Mouse (Mus musculus) neural tube, embryonic 11.5 days (tissue): ENCODE results near the gene Tmtc1. TPM values are rescaled to one million over a fixed set of nuclear protein-coding genes. Genes with fewer than 3 reads are reported as not detected.

Experiments used
- ATAC-seq: fragments of 200-750 bp; cut with Nextera tagmentation; 2 replicates; pipeline ENCODE4 v1.8.0; 2017; ENCODE audit warnings: moderate number of reproducible peaks, mild to moderate bottlenecking, moderate TSS enrichment, moderate library complexity; ENCODE audit not compliant: insufficient read depth, low FRiP score, low TSS enrichment
- DNase-seq: peaks from one replicate; pipeline ENCODE4 v3.0.0-alpha.2; 2015; ENCODE audit warnings: low spot score
- H3K27ac ChIP-seq: fragments of 300-500 bp; sonication (generic); 2 replicates; pipeline ENCODE4 v1.5.1; 2014; ENCODE audit warnings: low read depth, mild to moderate bottlenecking, low read length
- H3K27me3 ChIP-seq: fragments of 300-500 bp; sonication (generic); 2 replicates; pipeline ENCODE4 v1.6.1; 2014; ENCODE audit warnings: mild to moderate bottlenecking, low read length, mixed read lengths; ENCODE audit not compliant: control insufficient read depth, insufficient read depth
- H3K36me3 ChIP-seq: fragments of 300-500 bp; sonication (generic); 2 replicates; pipeline ENCODE4 v1.6.1; 2014; ENCODE audit warnings: mild to moderate bottlenecking, low read length, moderate library complexity, mixed read lengths; ENCODE audit not compliant: control insufficient read depth, insufficient read depth
- H3K4me1 ChIP-seq: fragments of 300-500 bp; sonication (generic); 2 replicates; pipeline ENCODE4 v1.6.1; 2014; ENCODE audit warnings: low read length, mixed read lengths; ENCODE audit not compliant: control insufficient read depth, insufficient read depth
- H3K4me2 ChIP-seq: fragments of 300-500 bp; sonication (generic); 2 replicates; pipeline ENCODE4 v1.6.1; 2014; ENCODE audit warnings: low read depth, mild to moderate bottlenecking, moderate library complexity
- H3K4me3 ChIP-seq: fragments of 300-500 bp; sonication (generic); 2 replicates; pipeline ENCODE4 v1.5.1; 2014; ENCODE audit warnings: low read depth, low read length
- H3K9ac ChIP-seq: fragments of 300-500 bp; sonication (generic); 2 replicates; pipeline ENCODE4 v1.6.1; 2014; ENCODE audit warnings: mild to moderate bottlenecking, low read length
- H3K9me3 ChIP-seq: fragments of 300-500 bp; sonication (generic); 2 replicates; pipeline ENCODE4 v1.6.1; 2016; ENCODE audit warnings: low read length; ENCODE audit not compliant: control insufficient read depth
- WGBS: fragments of 180-500 bp; shearing (Covaris S2); extraction: QIAGEN DNeasy Blood & Tissue Kit; methylation state at CpG from one replicate; pipeline ENCODE4 v1.1.7; 2014; 5-methylcytosine and 5-hydroxymethylcytosine counted together
- polyA plus RNA-seq: library from polyadenylated mRNA; unstranded; fragments of >200 nt; fragmentation: Nextera tagmentation; extraction: Ambion mirVana; gene quantifications from 2 replicates; pipeline ENCODE4 v1.2.1, GENCODE M21; 2014

Tmtc1 gene
- polyA plus RNA-seq, 1 experiment from 2014 or later, result 1.4 TPM

DNA sequence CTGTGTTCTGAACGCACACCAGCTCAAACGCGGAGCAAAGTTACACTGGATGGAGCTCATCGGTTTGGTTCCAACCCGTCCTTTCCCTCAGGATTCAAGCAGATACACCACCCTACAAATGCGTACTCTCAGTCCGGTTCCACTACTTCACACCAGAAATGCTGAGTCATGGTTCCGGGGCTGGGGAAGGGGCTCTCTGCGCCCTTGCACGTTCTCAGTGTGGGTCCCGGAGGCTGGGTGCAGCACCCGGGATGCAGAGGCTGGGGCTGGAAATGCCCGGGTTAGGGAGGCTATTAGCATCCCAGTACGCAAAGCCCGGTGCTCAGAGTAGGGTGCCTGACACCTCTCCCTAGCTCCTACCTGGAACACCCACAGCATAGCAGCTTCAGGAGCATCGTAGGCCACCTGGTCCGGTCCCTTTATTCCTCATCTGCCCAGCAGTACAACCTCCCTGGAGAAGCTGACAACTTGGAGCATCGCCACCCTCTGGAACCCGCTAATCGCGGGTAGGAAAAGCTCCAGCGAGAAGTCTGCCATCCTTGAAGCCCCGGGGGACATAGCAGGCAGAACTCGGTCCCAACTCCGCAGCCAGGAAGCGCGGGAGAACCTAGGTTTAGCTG lies 1.4 kb downstream of the Tmtc1 start:
- Histone ChIP-seq H3K9ac (peak overlapping the region; percentile 43), H3K4me3 (peak overlapping the region; percentile 64), H3K27me3 (peaks cover 24% of the 10 kb centered on the region), H3K36me3 (no peaks in the 10 kb centered on the region), H3K9me3 (no peaks in the 10 kb centered on the region), H3K4me1 (peaks cover 13% of the 10 kb centered on the region; the same call in 1 of the 2 replicates), H3K4me2 (peak overlapping the region; percentile 91), H3K27ac (no peak overlapping the region)
- ATAC-seq (no peak), DNase-seq (peak; percentile 63)
- WGBS, result under 1% methylated on average over 27 of the region's 27 CpGs

GRCm38 (mm10) chr6:148441871-148442270 lies 2.3 kb downstream of the Tmtc1 start:
- Histone ChIP-seq H3K4me2 (no peak overlapping the region), H3K27ac (no peak overlapping the region), H3K9ac (no peak overlapping the region), H3K36me3 (no peaks in the 10 kb centered on the region), H3K27me3 (peaks cover 24% of the 10 kb centered on the region), H3K4me3 (no peak overlapping the region), H3K9me3 (no peaks in the 10 kb centered on the region), H3K4me1 (peaks cover 13% of the 10 kb centered on the region; the same call in 1 of the 2 replicates)
- DNase-seq (no peak), ATAC-seq (no peak)
- WGBS, result 9% methylated on average over 5 of the region's 5 CpGs

GRCm38 (mm10) chr6:148439101-148439500 lies 5.1 kb downstream of the Tmtc1 start:
- Histone ChIP-seq H3K4me3 (no peak overlapping the region), H3K27me3 (peaks cover 16% of the 10 kb centered on the region), H3K27ac (no peak overlapping the region), H3K4me1 (peaks cover 13% of the 10 kb centered on the region; the same call in 1 of the 2 replicates), H3K36me3 (no peaks in the 10 kb centered on the region), H3K9ac (no peak overlapping the region), H3K4me2 (no peak overlapping the region), H3K9me3 (no peaks in the 10 kb centered on the region)
- no peak for DNase-seq
- ATAC-seq, result no peak
- 61% methylated on average over 4 of the region's 4 CpGs for WGBS

DNA sequence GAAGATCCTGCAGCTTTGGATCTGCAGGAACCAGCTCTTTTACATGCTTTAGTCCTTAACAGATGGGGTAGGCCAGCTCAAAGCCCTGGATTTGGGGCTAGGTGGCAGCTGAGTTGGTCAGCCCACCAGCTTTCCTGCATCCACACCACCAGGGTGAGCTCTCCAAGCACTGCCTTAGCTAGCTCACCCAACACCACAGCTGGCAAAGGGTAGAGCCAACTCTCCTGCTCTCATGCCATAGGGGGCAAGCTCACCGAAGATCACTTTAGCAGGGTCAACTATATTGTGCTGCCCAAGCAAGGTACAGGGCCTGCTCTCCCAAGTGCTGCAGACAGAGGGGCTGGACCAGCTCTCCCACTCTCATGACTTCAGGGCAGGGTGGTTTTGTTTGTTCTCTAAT lies 6.6 kb downstream of the Tmtc1 start:
- ATAC-seq, result no peak
- Histone ChIP-seq H3K4me1 (0 out of 2 replicates have a peak, but pooled peaks cover 2% of the 10 kb centered on the region), H3K27me3 (peaks cover 7% of the 10 kb centered on the region), H3K4me3 (no peak overlapping the region), H3K9ac (no peak overlapping the region), H3K9me3 (no peaks in the 10 kb centered on the region), H3K36me3 (no peaks in the 10 kb centered on the region), H3K27ac (no peak overlapping the region), H3K4me2 (no peak overlapping the region)
- WGBS, result 94% methylated on average over 1 of the region's 1 CpGs
- no peak for DNase-seq

GRCm38 (mm10) chr6:148436441-148437001 lies 7.7 kb downstream of the Tmtc1 start:
- no peak overlapping the region for H3K4me2 ChIP-seq
- H3K4me3 ChIP-seq, result no peak overlapping the region
- H3K9me3 ChIP-seq, result no peaks in the 10 kb centered on the region
- WGBS, result 86% methylated on average over 7 of the region's 7 CpGs
- H3K27me3 ChIP-seq, result no peaks in the 10 kb centered on the region
- H3K36me3 ChIP-seq, result no peaks in the 10 kb centered on the region
- ATAC-seq (no peak), DNase-seq (no peak)
- H3K4me1 ChIP-seq, result no peaks in the 10 kb centered on the region
- H3K9ac ChIP-seq, result no peak overlapping the region
- H3K27ac ChIP-seq, result no peak overlapping the region

- H3K4me1 ChIP-seq, result no peaks in the 10 kb centered on the region
- ATAC-seq (no peak), DNase-seq (no peak)
- no peak overlapping the region for H3K4me2 ChIP-seq
- WGBS, result 84% methylated on average over 7 of the region's 7 CpGs
- H3K9me3 ChIP-seq, result no peaks in the 10 kb centered on the region
- no peak overlapping the region for H3K9ac ChIP-seq
- no peak overlapping the region for H3K27ac ChIP-seq
- no peaks in the 10 kb centered on the region for H3K36me3 ChIP-seq
- no peaks in the 10 kb centered on the region for H3K27me3 ChIP-seq
- no peak overlapping the region for H3K4me3 ChIP-seq
These were observed 22.6 kb downstream of the Tmtc1 start for GRCm38 (mm10) chr6:148421577-148421976.

GRCm38 (mm10) chr6:148420387-148420786 lies 23.8 kb downstream of the Tmtc1 start:
- 81% methylated on average over 6 of the region's 6 CpGs for WGBS
- no peaks in the 10 kb centered on the region for H3K27me3 ChIP-seq
- DNase-seq, result no peak
- H3K4me2 ChIP-seq, result no peak overlapping the region
- no peaks in the 10 kb centered on the region for H3K36me3 ChIP-seq
- H3K4me1 ChIP-seq, result no peaks in the 10 kb centered on the region
- H3K4me3 ChIP-seq, result no peak overlapping the region
- no peaks in the 10 kb centered on the region for H3K9me3 ChIP-seq
- ATAC-seq, result no peak
- H3K27ac ChIP-seq, result no peak overlapping the region
- H3K9ac ChIP-seq, result no peak overlapping the region

DNA sequence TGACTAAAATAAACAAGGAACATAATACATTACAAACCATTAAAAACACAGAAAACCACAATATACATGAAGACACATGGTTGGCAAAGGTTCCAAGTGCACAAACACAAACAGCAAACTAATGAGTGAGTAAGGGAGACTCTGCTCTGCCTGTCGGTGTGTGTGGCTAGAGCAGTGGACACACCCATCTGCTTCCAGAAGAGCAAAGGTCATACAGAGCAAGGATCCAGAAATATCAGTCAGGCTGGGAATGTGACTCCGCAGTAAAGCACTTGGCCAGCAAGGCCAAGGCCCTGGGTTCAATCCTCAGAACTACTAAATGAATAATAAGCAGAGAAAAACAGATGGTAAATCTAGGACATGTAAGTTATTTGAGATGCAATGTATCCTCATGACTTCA lies 27.6 kb downstream of the Tmtc1 start:
- Histone ChIP-seq H3K4me3 (no peak overlapping the region), H3K27ac (no peak overlapping the region), H3K4me2 (no peak overlapping the region), H3K36me3 (no peaks in the 10 kb centered on the region), H3K27me3 (no peaks in the 10 kb centered on the region), H3K9ac (no peak overlapping the region), H3K4me1 (no peaks in the 10 kb centered on the region), H3K9me3 (no peaks in the 10 kb centered on the region)
- DNase-seq (no peak), ATAC-seq (no peak)
- WGBS, result 81% methylated on average over 2 of the region's 2 CpGs

DNA sequence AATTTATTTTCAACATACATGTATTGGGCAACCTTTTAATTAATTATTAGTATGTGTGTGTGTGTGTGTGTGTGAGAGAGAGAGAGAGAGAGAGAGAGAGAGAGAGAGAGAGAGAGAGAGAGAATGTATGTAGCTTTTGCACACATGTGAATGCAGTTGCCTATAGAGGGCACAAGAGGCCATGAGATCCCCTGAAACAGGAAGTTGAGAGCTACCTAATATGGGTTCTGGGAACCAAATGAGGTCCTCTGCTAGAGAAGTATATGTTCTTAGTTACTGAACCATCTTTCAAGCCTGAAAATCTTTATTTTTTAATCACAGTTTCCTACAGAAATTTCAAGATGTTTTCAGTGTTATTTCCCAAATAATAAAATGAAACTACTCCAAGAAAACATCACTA lies 30.6 kb downstream of the Tmtc1 start:
- DNase-seq (no peak), ATAC-seq (no peak)
- H3K27ac ChIP-seq, result no peak overlapping the region
- no peak overlapping the region for H3K4me2 ChIP-seq
- H3K9me3 ChIP-seq, result no peaks in the 10 kb centered on the region
- no peak overlapping the region for H3K4me3 ChIP-seq
- H3K9ac ChIP-seq, result no peak overlapping the region
- H3K27me3 ChIP-seq, result no peaks in the 10 kb centered on the region
- no peaks in the 10 kb centered on the region for H3K4me1 ChIP-seq
- H3K36me3 ChIP-seq, result no peaks in the 10 kb centered on the region
